Mouse (Mus musculus): ENCODE data around the gene Mia. TPM values are rescaled to one million over a fixed set of nuclear protein-coding genes. Genes with fewer than 3 reads are reported as not detected.

Gene Mia
- total RNA-seq, 2 experiments from 2014 or later, result 0.50 to 0.56 TPM

DNA sequence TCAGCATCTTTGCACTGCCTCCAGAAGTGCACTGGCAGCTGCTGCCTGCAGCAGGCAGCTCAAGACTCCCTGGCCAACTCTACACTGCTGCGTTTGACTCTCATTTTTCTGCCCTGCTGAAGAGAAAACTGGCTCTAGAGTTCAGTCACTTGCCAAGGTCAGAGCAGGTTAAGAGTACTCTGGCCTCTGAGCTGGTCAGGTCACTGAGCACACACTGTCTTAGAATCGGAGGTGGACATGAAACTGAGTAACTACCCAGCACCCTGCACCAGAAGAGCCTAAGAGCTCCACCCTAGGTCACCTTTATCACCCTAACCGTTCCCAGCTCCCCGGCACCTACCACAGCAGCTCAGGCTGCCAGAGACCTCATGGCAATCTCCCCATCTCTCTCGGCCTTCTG, 5.0 kb upstream of the Mia start:
- DNase-seq, result no peak

- DNase-seq, result peak in 1 of 2 experiments; percentile 64
Measured at GRCm38 (mm10) chr7:27184964-27185363, 4.0 kb upstream of the Mia start.

DNA sequence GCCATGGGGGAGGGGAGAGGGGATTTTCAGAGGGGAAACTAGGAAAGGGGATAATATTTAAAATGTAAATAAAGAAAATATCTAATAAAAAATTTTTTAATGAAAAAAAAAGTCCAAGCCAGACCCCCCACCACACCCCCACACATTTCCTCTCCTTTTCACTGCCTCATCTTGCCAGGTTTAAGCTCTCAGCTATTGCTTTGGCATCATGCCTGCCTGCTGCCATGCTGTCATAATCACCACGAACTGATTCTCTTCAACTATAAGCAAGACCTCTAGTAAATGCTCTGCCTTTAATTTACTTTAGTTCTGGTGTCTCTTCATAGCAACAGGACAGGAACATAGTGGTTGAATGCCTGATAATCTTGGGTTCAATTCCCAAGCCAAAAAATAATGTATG, 1.5 kb upstream of the Mia start:
- no peak for DNase-seq

- peak; percentile 68 to 78 for DNase-seq
Measured at GRCm38 (mm10) chr7:27180036-27180435, 921 bp downstream of the Mia start.

- DNase-seq, result no peak
Measured at GRCm38 (mm10) chr7:27179217-27179918, 1.6 kb downstream of the Mia start.

DNA sequence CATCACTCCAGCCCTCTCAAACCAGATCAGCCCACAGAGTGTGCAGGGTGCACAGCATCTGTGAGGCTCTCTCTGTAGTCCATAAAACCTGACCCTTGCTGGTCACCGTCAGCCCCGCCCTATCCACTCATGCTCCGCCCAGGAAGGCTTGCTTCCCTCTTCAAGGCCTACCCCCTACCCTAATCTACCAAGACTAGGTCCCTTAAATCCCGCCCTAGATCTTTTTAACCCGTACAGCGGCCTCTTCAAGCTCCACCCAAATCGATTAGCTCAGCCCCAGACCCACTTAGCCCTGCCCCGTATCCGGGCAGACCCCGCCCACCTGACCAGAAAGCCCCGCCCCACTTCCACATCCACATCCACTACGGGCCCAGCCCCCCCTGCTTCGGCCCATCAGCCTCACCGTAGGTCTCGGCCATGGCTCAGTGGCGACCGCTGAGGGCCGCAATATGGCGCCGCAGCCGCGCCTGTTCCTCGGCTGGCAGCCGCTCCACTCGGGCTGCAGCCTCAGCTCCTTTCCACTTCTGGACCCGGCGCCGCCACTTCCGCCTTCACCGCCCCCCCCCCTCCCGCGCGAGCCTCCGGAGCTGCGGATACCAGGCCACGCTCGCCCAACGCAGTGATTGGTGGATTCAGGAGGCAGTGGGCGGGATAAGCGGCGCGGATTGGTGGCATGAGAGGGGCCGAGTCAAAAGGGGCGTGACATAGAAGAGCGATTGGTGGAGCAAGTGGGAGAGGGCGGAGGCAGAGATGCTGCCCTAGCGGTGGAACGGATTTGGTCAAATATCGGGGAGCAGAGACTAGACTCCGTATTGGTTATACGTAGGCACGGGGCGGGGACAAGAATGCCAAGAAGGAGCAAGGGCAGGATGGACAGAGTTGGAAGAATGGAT, 2.4 kb downstream of the Mia start, which contains the start of gene Rab4b:
TSS of gene Rab4b (minus strand) at position 573 of the 893 bp plus-strand sequence.
- DNase-seq, result peak; percentile 98 to 99

- DNase-seq, result no peak
Measured at GRCm38 (mm10) chr7:27177942-27178323, 3.0 kb downstream of the Mia start.

DNA sequence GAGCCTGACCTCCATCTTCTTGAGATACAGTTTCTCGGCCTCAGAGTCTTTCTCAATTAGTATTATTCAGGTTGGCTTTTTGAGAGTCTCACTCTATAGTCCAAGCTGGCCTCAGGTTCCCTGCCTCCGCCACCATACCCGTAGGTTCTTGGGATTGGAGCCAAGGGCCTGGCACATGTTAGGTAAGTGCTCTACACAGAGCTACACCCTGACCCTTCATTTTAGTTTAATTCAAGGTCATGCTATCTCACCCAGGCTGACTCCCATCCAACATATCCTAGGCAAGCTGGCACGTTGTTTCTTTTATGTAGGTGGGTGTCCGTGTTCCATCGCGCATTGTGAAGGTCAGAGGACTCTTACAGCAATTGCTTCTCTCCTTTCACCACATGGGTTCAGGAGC, 6.1 kb downstream of the Mia start:
- no peak for DNase-seq

DNA sequence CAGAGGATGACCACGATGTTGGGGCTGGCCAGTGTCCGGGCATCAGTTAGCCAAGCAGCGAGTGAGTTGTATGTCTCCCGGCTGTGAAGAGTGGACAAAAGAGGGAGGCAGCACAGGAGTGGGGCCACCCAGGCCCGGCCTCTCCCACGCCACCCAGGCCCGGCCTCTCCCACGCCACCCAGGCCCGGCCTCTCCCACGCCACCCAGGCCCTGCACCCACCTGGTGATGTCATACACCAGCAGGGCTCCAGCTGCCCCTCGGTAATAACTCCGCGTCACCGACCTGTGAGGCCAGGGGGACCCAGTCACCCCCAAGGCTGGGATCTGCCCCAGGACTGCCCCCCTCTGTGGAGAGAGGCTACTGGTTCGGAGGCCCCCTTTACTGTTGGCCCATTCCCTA, 6.5 kb downstream of the Mia start:
- no peak for DNase-seq

GRCm38 (mm10) chr7:27170981-27171380, 10.0 kb downstream of the Mia start:
- no peak for DNase-seq

- DNase-seq, result no peak
Measured at GRCm38 (mm10) chr7:27168371-27168770, 12.6 kb downstream of the Mia start.

DNA sequence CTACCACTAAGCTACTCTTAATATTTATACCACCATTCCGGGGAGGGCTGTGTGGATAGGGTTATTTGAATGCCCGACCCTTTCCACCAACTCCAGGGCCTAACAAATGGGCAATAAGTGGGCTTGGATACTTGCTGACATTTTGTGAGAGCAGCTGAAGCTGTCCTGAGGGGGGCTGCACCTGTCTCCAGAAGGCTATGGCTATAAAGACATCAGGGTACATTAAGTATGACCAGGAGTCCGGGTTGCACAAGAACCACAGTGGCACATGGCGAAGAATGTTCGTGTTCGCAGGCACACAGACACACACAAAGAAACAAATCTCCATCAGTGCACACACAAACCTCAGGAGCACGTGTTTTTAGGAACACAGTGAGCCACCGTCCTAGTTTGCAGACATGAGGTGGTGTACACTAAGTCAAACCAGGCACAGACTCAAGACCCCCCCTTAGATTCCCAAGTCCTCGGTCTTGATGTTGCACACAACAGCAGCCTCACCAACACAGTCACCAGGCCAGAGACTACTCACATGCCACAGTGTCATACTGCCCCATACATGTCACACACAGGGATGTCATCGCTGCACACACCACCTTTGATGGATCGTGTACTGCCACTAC, 13.4 kb downstream of the Mia start:
- DNase-seq, result no peak

- DNase-seq, result peak; percentile 97
Measured at GRCm38 (mm10) chr7:27166614-27167474, 14.1 kb downstream of the Mia start, which contains the start of gene Egln2. Egln2 (minus strand) TSS chr7:27166802.

- peak; percentile 92 to 96 for DNase-seq
Measured at GRCm38 (mm10) chr7:27166229-27166613, 14.7 kb downstream of the Mia start.

DNA sequence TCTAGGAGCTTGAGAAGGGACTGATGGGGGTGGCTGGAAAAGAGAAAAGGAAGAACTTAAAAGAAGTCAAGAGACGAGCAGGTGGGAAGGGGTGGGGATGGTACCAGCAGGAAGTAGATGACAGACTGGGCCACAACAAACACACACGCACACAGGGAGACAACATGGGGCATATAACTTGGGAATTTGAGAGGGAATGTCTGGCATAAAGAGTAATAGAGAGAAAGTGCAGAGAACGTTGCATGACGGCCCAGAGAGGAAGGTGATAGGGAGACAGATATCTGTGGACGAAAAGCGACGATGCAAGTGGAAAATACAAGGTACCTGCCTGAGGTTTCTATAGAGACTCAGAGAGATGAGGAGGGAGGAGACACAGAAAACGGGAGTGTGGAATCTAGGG, 15.3 kb downstream of the Mia start:
- no peak for DNase-seq

DNA sequence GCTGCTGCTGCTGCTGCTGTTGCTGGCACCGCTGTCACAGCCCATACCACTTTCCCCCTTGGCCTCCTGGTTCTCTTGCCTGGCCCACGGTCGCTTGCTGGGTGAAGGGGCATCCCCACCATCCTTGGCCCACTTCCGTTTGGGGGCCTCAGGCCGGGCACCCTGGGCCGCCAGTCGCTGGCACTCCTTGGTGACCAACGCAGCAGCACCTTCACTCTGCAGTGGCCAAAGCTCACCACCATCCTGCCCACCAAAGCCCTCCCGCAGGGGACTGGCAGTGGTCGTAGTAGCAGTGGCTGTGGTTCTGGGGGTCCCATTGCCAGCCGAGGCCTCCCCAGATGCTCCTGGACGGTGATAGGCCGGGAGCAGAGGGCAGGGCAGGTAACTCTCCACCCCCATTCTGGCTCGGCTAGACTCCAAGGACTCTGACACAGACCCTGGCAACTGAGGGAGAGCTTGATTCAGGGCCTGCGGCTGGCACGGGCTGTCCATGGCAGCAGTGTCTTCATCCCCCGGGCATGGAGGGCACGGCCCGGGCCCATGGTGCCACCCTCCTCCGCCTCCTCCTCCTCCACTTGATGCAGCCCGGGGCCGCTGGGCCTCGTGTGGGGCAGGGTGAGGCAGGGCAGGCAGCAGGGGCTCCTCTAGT, 15.8 kb downstream of the Mia start:
- peak; percentile 87 to 89 for DNase-seq

DNA sequence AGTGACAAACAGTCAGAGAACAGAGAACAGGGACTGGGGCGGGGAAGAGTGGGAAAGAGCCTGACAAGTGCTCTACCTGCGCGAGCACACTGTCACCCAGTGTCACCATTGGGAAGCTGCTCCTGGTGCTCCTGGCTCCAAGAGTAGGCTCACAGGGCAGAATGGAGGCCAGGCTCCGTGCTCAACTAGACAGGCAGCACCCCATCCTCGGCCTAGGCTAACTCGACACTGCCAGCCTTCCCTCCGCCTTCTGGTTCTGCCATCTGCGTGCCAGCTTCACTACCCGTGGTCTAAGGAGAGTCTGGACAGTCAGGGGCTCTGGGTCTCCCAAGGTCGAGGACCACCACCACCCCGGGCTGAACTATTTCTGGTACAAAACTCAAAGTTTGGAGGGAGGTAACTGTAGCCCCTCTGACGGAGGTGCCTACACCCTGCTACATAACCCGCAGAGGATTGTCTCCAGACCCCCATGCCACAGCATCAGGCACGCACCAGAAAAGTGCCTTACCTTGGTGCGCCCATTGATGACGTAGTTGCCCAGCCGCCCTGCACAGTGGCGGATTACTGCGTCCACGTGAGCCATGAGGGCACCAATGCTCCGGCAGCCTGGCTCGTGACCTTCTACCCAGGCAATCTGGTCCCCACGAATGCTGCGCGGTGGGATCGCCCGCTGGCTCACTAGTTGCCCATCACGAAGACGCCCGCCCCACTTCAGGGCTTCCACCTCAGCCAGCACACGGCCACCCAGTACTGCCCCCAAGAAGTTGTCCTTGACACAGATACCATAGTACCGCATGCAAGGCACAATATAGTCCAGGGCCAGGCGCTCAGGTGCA, 16.6 kb downstream of the Mia start:
- DNase-seq, result peak; percentile 71

GRCm38 (mm10) chr7:27163450-27163805, 17.5 kb downstream of the Mia start:
- no peak for DNase-seq

GRCm38 (mm10) chr7:27162780-27163449, 18.0 kb downstream of the Mia start:
- peak in 1 of 2 experiments; percentile 26 for DNase-seq

GRCm38 (mm10) chr7:27161744-27162143, 19.2 kb downstream of the Mia start:
- DNase-seq, result peak; percentile 55 to 58
